Mouse (Mus musculus) heart, embryonic 15.5 days (tissue): ENCODE results near the gene Zc3h18. TPM values are rescaled to one million over a fixed set of nuclear protein-coding genes. Genes with fewer than 3 reads are reported as not detected.

Source experiments
- ATAC-seq: fragments of 200-750 bp; cut with Nextera tagmentation; replicated peaks from 2 replicates; pipeline ENCODE4 v1.8.0; 2017; ENCODE audit warnings: low read depth, moderate TSS enrichment; ENCODE audit not compliant: insufficient number of reproducible peaks, insufficient read depth, low FRiP score
- H3K27ac ChIP-seq: fragments of 300-500 bp; sonication (generic); 2 replicates; pipeline ENCODE4 v1.5.1; 2015; ENCODE audit warnings: mild to moderate bottlenecking, inconsistent platforms
- H3K27me3 ChIP-seq: fragments of 300-500 bp; sonication (generic); 2 replicates; pipeline ENCODE4 v1.6.1; 2015; ENCODE audit warnings: inconsistent platforms
- H3K36me3 ChIP-seq: fragments of 300-500 bp; sonication (generic); 2 replicates; pipeline ENCODE4 v1.6.1; 2015; ENCODE audit warnings: mild to moderate bottlenecking, inconsistent platforms
- H3K4me1 ChIP-seq: fragments of 300-500 bp; sonication (generic); replicated peaks from 2 replicates; pipeline ENCODE4 v1.6.1; 2015; ENCODE audit warnings: inconsistent platforms
- H3K4me2 ChIP-seq: fragments of 300-500 bp; sonication (generic); 2 replicates; pipeline ENCODE4 v1.6.1; 2015; ENCODE audit warnings: inconsistent platforms, mild to moderate bottlenecking, moderate library complexity
- H3K4me3 ChIP-seq: fragments of 300-500 bp; sonication (generic); 2 replicates; pipeline ENCODE4 v1.5.1; 2015; ENCODE audit warnings: mild to moderate bottlenecking, inconsistent platforms
- H3K9ac ChIP-seq: fragments of 300-500 bp; sonication (generic); 2 replicates; pipeline ENCODE4 v1.6.1; 2015; ENCODE audit warnings: mild to moderate bottlenecking, inconsistent platforms
- H3K9me3 ChIP-seq: fragments of 300-500 bp; sonication (generic); replicated peaks from 2 replicates; pipeline ENCODE4 v1.6.1; 2016; ENCODE audit warnings: inconsistent platforms
- WGBS: fragments of 180-500 bp; shearing (Covaris S2); methylation state at CpG from one replicate; pipeline ENCODE4 v1.1.7; 2015; ENCODE audit warnings: mixed read lengths; 5-methylcytosine and 5-hydroxymethylcytosine counted together
- polyA plus RNA-seq: library from polyadenylated mRNA; unstranded; fragments of >200 nt; fragmentation: Nextera tagmentation; extraction: Ambion mirVana; gene quantifications from 2 replicates; pipeline ENCODE4 v1.2.1, GENCODE M21; 2015

The Zc3h18 gene
- polyA plus RNA-seq, 1 experiment from 2014 or later = 26.1 TPM

DNA sequence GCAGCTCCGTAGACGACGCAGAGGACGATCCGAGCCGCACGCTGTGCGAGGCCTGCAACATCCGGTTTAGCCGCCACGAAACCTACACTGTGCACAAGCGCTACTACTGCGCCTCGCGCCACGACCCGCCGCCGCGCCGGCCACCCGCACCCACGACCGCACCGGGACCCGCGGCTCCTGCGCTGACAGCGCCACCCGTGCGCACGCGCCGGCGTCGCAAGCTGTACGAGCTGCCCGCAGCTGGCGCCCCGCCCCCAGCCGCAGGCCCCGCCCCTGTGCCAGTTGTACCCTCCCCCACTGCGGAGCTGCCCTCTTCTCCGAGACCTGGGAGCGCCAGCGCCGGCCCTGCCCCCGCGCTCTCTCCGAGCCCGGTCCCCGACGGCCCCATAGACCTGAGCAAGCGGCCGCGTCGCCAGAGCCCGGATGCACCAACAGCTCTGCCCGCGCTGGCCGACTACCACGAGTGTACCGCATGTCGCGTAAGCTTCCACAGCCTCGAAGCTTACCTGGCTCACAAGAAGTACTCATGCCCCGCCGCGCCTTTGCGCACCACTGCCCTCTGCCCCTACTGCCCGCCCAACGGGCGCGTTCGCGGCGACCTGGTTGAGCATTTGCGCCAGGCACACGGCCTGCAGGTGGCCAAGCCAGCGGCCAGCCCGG is 40.0 kb upstream of the Zc3h18 start:
- 46% methylated on average over 74 of the region's 81 CpGs for WGBS
- H3K4me3 ChIP-seq = peak overlapping the region; percentile 35
- no peak overlapping the region for H3K27ac ChIP-seq
- H3K27me3 ChIP-seq = peaks cover 7% of the 10 kb centered on the region; the same call in 1 of the 2 replicates
- H3K4me1 ChIP-seq = peaks cover 21% of the 10 kb centered on the region
- H3K9ac ChIP-seq = no peak overlapping the region
- no peaks in the 10 kb centered on the region for H3K9me3 ChIP-seq
- ATAC-seq = peak; percentile 16; the same call in 1 of the 2 replicates
- peak overlapping the region; percentile 59 for H3K4me2 ChIP-seq
- H3K36me3 ChIP-seq = peaks cover 61% of the 10 kb centered on the region

DNA sequence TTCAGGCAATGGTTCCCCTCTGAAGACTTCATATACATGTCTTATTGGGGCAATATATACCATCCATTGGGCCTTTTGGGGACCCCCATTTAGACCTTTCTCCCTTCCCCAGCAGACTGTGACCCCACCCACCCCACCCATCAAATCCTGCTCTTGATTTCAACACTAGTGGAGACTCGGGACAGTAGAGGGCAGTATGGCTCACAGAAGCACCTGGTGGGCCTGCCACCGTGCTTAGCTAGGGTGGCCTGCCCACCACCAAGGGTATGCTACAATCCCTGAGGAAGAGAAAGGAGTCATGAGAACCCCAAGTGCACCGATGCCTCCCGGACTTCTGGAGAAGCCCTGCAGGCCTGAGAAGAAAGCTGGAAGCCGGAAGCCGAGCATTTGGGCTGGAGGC is 37.6 kb upstream of the Zc3h18 start:
- Histone ChIP-seq H3K27ac (no peak overlapping the region), H3K9ac (no peak overlapping the region), H3K27me3 (peaks cover 7% of the 10 kb centered on the region), H3K36me3 (peaks cover 51% of the 10 kb centered on the region), H3K4me2 (no peak overlapping the region), H3K4me1 (peaks cover 33% of the 10 kb centered on the region), H3K9me3 (no peaks in the 10 kb centered on the region), H3K4me3 (no peak overlapping the region)
- ATAC-seq = no peak
- 72% methylated on average over 6 of the region's 6 CpGs for WGBS

DNA sequence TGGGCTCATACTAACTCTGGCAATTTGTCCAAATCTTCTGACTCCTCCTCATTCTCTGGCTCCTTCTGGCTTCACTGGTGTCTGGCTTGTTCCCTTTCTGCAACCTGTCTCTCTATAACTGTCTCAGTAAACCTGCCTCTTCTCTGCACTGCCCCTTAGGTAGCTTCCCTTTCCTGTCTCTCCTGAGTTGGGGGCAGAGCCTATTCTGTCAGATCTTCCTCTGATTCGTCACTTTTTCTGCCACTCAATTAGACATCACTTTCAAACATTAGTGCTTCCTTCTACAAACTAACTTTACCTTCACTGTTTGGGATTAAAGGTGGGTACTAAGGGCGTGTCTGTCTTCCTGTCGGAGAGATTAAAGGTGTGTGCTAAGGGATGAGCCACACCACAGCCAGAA is 35.6 kb upstream of the Zc3h18 start:
- H3K9ac ChIP-seq = no peak overlapping the region
- no peak overlapping the region for H3K4me2 ChIP-seq
- peaks cover 47% of the 10 kb centered on the region for H3K4me1 ChIP-seq
- no peak overlapping the region for H3K27ac ChIP-seq
- H3K9me3 ChIP-seq = no peaks in the 10 kb centered on the region
- H3K27me3 ChIP-seq = peaks cover 4% of the 10 kb centered on the region
- no peak for ATAC-seq
- no peak overlapping the region for H3K4me3 ChIP-seq
- WGBS = 82% methylated on average over 3 of the region's 3 CpGs
- peaks cover 32% of the 10 kb centered on the region for H3K36me3 ChIP-seq

DNA sequence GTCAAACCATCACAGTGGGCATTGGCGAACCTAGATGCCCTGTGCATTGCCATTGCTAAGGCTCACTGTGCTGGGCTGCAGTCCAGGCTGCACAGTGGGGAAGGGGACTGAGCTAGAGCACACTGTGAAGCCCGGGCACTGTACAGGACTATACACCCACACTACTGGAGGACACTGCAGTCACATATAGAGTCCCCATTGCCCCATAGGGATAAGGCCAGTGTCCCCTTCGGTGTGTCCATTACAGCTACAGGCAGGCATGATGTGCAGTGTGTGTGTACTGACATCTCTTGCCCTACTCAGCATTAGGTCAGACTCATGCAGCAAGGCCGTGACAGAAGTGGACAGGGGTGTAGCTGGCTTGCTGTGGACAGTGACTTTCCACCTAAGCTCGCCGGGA is 34.6 kb upstream of the Zc3h18 start:
- H3K4me2 ChIP-seq = no peak overlapping the region
- peaks cover 21% of the 10 kb centered on the region for H3K36me3 ChIP-seq
- H3K4me1 ChIP-seq = peaks cover 39% of the 10 kb centered on the region
- H3K27ac ChIP-seq = no peak overlapping the region
- no peak overlapping the region for H3K9ac ChIP-seq
- H3K9me3 ChIP-seq = no peaks in the 10 kb centered on the region
- 73% methylated on average over 6 of the region's 6 CpGs for WGBS
- peaks cover under 1% of the 10 kb centered on the region; the same call in 1 of the 2 replicates for H3K27me3 ChIP-seq
- no peak for ATAC-seq
- H3K4me3 ChIP-seq = no peak overlapping the region

DNA sequence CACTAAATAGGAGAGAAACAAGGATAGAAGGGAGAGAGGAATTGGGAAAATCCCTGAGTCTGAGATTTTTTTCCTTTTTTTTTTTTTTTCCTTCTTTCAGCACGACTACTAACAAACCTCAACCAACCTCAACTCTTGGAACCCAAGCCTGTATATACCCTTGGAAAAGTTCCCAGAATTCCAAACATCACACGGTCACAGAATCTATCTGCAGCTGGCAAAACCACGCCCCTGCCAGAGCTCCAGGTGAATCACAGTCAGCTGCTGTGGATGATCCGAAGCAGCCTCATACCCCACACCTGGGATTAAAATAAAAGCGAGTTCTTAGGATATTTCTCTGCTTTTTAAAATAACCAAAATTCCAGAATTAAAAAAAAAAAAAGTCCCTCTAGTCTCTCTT is 34.0 kb upstream of the Zc3h18 start:
- H3K9ac ChIP-seq = no peak overlapping the region
- H3K27me3 ChIP-seq = no peaks in the 10 kb centered on the region; the same call in 1 of the 2 replicates
- H3K4me2 ChIP-seq = peak overlapping the region; percentile 69; the same call in 1 of the 2 replicates
- no peak overlapping the region for H3K27ac ChIP-seq
- WGBS = 33% methylated on average over 5 of the region's 5 CpGs
- peaks cover 39% of the 10 kb centered on the region for H3K4me1 ChIP-seq
- peaks cover 16% of the 10 kb centered on the region; the same call in 1 of the 2 replicates for H3K36me3 ChIP-seq
- no peak for ATAC-seq
- no peak overlapping the region for H3K4me3 ChIP-seq
- H3K9me3 ChIP-seq = no peaks in the 10 kb centered on the region

DNA sequence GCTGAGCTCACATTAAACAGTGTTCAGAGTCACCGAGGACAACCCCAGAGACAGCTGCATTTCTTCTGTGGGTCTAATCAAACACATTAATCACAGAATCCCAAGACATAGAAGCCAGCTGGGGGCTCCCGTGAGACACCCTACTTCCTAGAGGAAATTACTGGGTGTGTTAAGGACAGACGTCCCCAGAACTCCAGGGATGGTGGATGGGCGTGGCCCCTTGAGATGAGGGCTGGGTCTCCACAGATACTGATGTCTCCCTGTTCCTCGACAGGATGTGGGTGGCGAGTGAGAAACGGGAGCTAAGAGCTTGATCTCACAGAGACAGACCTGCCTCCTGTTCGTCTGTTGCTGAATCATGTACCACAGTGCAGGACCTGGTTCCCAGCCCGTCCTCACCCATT is 33.6 kb upstream of the Zc3h18 start:
- no peaks in the 10 kb centered on the region; the same call in 1 of the 2 replicates for H3K27me3 ChIP-seq
- peak overlapping the region; percentile 52; the same call in 1 of the 2 replicates for H3K9ac ChIP-seq
- peaks cover 11% of the 10 kb centered on the region; the same call in 1 of the 2 replicates for H3K36me3 ChIP-seq
- whole genome bisulfite sequencing = 3% methylated on average over 9 of the region's 9 CpGs
- ATAC-seq = peak; percentile 21; the same call in 1 of the 2 replicates
- peaks cover 43% of the 10 kb centered on the region for H3K4me1 ChIP-seq
- peak overlapping the region; percentile 41 for H3K4me3 ChIP-seq
- peak overlapping the region; percentile 69 for H3K4me2 ChIP-seq
- H3K9me3 ChIP-seq = no peaks in the 10 kb centered on the region
- H3K27ac ChIP-seq = no peak overlapping the region

DNA sequence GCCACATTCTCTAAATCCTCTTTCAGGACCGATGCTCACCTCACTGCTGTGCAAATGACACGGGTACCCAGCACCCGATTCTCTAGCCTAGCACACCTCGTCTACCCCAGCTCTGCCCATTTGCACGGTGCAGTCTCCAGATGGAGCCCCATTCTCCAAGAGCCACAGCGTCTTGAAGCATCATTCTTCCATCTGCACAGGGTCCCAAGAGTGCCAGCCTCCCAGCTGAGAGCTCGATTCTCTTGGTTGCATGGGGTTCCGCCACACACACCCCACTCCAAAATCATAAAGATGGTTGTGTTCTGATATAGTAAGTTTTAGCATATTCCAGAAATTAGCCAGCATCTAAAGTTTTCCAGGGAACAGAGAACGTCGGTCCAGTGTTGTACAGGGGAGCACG is 33.1 kb upstream of the Zc3h18 start:
- Histone ChIP-seq H3K9ac (peak overlapping the region; percentile 52), H3K9me3 (no peaks in the 10 kb centered on the region), H3K27me3 (no peaks in the 10 kb centered on the region; the same call in 1 of the 2 replicates), H3K27ac (no peak overlapping the region), H3K4me2 (peak overlapping the region; percentile 69), H3K4me1 (peaks cover 49% of the 10 kb centered on the region), H3K36me3 (peaks cover 9% of the 10 kb centered on the region; the same call in 1 of the 2 replicates), H3K4me3 (peak overlapping the region; percentile 41)
- WGBS = 8% methylated on average over 11 of the region's 11 CpGs
- ATAC-seq = no peak

DNA sequence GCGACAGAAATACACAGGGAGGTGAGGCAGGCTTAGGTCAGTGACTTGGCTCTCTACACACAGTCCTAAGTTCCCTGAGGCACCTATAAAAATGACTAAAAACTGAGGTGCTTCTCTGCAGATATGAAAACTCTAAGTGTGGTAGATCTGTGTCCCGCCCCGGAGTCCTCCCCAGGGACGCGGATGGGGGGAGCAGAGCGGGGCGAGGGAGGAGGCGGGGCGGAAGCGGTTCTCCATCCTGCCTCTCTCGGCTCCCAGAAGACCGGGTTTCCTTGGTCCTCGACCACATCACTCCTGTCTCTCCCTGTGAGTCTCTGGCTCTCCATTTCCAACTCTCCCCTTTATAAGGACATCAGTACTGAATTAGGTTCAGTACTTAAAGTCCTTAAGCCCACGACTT is 32.7 kb upstream of the Zc3h18 start:
- WGBS = under 1% methylated on average over 14 of the region's 14 CpGs
- H3K4me3 ChIP-seq = peak overlapping the region; percentile 41
- H3K27ac ChIP-seq = no peak overlapping the region
- peak overlapping the region; percentile 52 for H3K9ac ChIP-seq
- peak overlapping the region; percentile 69 for H3K4me2 ChIP-seq
- H3K9me3 ChIP-seq = no peaks in the 10 kb centered on the region
- 0 out of 2 replicates have a peak, but pooled peaks have one; percentile 8 for ATAC-seq
- H3K36me3 ChIP-seq = peaks cover 9% of the 10 kb centered on the region; the same call in 1 of the 2 replicates
- no peaks in the 10 kb centered on the region; the same call in 1 of the 2 replicates for H3K27me3 ChIP-seq
- H3K4me1 ChIP-seq = peaks cover 49% of the 10 kb centered on the region

DNA sequence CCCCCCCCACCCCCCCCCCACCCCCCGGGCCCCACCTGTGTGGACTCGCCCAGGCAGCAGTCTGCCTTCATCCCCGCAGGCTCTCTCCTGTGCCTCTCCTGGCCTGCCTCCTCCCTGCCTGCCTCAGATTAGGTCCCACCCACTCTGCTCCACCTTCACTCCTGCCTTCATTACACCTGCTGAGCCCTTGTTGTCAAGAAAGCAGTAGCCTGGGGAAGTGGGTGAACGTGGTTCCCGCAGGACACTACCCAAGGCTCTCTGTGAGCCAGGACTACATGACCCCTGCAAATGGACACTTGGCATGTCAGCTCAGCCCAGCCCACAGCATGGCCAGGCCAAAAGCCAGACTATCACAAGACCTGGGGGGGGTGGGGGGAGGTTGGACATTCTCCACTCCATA is 32.2 kb upstream of the Zc3h18 start:
- no peaks in the 10 kb centered on the region; the same call in 1 of the 2 replicates for H3K27me3 ChIP-seq
- peak overlapping the region; percentile 69 for H3K4me2 ChIP-seq
- H3K4me3 ChIP-seq = no peak overlapping the region
- no peak for ATAC-seq
- H3K27ac ChIP-seq = no peak overlapping the region
- 3% methylated on average over 2 of the region's 5 CpGs for WGBS
- peaks cover 9% of the 10 kb centered on the region; the same call in 1 of the 2 replicates for H3K36me3 ChIP-seq
- no peak overlapping the region for H3K9ac ChIP-seq
- no peaks in the 10 kb centered on the region for H3K9me3 ChIP-seq
- H3K4me1 ChIP-seq = peaks cover 51% of the 10 kb centered on the region

DNA sequence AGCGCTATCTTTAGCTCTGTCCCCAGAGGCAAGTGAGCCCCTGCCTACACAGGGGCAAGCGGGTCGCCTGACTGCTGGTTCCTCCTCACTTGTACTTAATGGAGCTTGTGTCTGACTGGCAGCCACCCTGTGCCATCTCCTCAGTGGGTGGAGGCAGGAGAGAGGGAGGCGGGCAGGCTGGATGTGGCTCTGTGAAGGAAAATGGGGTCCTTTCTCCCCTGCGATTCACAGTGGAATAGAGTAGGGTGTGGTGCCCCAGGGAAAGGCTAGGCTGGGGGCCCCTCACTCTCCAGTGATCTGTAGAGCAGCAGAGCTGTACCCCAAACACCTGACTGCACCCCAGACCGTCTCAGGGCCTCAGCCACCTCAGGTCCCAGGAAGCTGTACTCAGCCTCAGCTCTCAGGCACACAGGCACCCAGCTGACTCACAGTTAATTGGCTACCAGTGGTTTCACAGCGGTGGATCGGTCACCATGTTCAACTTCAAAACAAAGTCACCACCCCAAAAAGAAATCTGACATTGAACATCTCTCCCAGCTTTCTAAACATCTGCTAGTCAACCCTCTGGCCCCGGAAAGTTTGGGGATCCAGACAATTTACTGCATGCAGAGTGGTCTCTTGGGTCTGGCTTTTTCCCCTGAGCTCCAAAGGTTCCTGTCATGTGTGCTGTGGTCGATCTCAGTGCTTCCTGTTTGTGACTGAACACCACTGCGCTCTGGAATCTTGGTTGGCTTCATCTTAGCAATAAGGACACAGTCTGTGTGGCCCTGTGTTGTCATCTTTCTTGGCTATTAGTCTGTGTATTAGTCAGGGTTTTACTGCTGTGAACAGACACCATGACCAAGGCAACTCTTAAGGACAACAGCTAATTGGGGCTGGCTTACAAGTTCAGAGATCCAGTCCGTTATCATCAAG is 31.0 kb upstream of the Zc3h18 start:
- ATAC-seq = no peak

More for the DNA sequence above, 31.0 kb upstream of the Zc3h18 start:
- Histone ChIP-seq H3K9ac (no peak overlapping the region), H3K27me3 (no peaks in the 10 kb centered on the region; the same call in 1 of the 2 replicates), H3K9me3 (no peaks in the 10 kb centered on the region), H3K27ac (0 out of 2 replicates have a peak overlapping the region, but pooled peaks have one; percentile 9), H3K4me2 (no peak overlapping the region), H3K4me3 (no peak overlapping the region), H3K36me3 (no peaks in the 10 kb centered on the region), H3K4me1 (peaks cover 62% of the 10 kb centered on the region)
- WGBS = 50% methylated on average over 12 of the region's 12 CpGs
